Mouse (Mus musculus) forebrain, embryonic 14.5 days (tissue): ENCODE data around the gene Hba-x. TPM values are rescaled to one million over a fixed set of nuclear protein-coding genes. Genes with fewer than 3 reads are reported as not detected.

Experiments
- ATAC-seq: fragments of 200-750 bp; cut with Nextera tagmentation; 2 replicates; pipeline ENCODE4 v1.8.0; 2017; ENCODE audit warnings: mild to moderate bottlenecking, moderate library complexity
- DNase-seq: peaks from one replicate; pipeline ENCODE4 v3.0.0-alpha.2; 2015; ENCODE audit warnings: low spot score
- H3K27ac ChIP-seq: fragments of 300-500 bp; sonication (generic); 2 replicates; pipeline ENCODE4 v1.5.1; 2014; ENCODE audit warnings: low read depth, mild to moderate bottlenecking, control low read depth, low read length, moderate library complexity
- H3K27me3 ChIP-seq: fragments of 300-500 bp; sonication (generic); replicated peaks from 2 replicates; pipeline ENCODE4 v1.6.1; 2014; ENCODE audit warnings: low read length, control low read depth, mixed read lengths; ENCODE audit not compliant: control insufficient read depth, insufficient read depth
- H3K36me3 ChIP-seq: fragments of 300-500 bp; sonication (generic); 2 replicates; pipeline ENCODE4 v1.6.1; 2014; ENCODE audit warnings: low read length, control low read depth; ENCODE audit not compliant: control insufficient read depth, insufficient read depth
- H3K4me1 ChIP-seq: fragments of 300-500 bp; sonication (generic); 2 replicates; pipeline ENCODE4 v1.6.1; 2014; ENCODE audit warnings: antibody characterized with exemption, low read length, control low read depth; ENCODE audit not compliant: control insufficient read depth, insufficient read depth
- H3K4me2 ChIP-seq: fragments of 300-500 bp; sonication (generic); 2 replicates; pipeline ENCODE4 v1.6.1; 2014; ENCODE audit warnings: mild to moderate bottlenecking, control low read depth, low read length
- H3K4me3 ChIP-seq: fragments of 300-500 bp; sonication (generic); 2 replicates; pipeline ENCODE4 v1.5.1; 2014; ENCODE audit warnings: low read depth, low read length, control low read depth
- H3K9ac ChIP-seq: fragments of 300-500 bp; sonication (generic); 2 replicates; pipeline ENCODE4 v1.6.1; 2014; ENCODE audit warnings: mild to moderate bottlenecking, low read length, control low read depth, moderate library complexity
- H3K9me3 ChIP-seq: fragments of 300-500 bp; sonication (generic); replicated peaks from 2 replicates; pipeline ENCODE4 v1.6.1; 2016; ENCODE audit warnings: low read length, control low read depth, mixed read lengths; ENCODE audit not compliant: control insufficient read depth
- WGBS: fragments of 180-500 bp; shearing (Covaris S2); extraction: QIAGEN DNeasy Blood & Tissue Kit; methylation state at CpG from one replicate; pipeline ENCODE4 v1.1.7; 2014; 5-methylcytosine and 5-hydroxymethylcytosine counted together
- polyA plus RNA-seq: library from polyadenylated mRNA; unstranded; fragments of >200 nt; fragmentation: Nextera tagmentation; extraction: Ambion mirVana; gene quantifications from 2 replicates; pipeline ENCODE4 v1.2.1, GENCODE M21; 2014

Hba-x gene
- polyA plus RNA-seq, 1 experiment from 2014 or later: 82.9 TPM

DNA sequence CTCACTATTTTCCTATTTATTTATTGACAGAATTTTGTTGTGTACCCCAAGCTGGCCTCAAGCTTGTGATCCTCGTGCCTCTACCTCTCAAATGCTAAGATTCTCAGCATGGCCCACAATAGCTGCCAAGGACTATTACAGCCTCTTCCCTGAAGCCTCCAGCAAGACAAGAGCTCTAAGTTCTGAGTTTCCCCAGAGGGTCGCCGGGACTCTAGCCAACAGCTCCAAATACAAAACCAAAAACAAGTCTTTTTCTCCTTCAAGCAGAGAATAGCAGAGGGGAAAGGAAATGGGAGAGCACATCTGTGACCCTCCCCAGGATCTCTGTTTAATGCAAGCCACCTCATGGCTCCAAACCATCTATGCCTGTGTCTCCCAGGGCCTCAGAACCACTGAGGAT is 32.1 kb upstream of the Hba-x start:
- WGBS: 90% methylated on average over 3 of the region's 3 CpGs
- no peak overlapping the region for H3K4me2 ChIP-seq
- peaks cover 58% of the 10 kb centered on the region for H3K36me3 ChIP-seq
- H3K9me3 ChIP-seq: no peaks in the 10 kb centered on the region
- no peak overlapping the region for H3K4me3 ChIP-seq
- H3K4me1 ChIP-seq: no peaks in the 10 kb centered on the region
- ATAC-seq (no peak), DNase-seq (no peak)
- H3K27me3 ChIP-seq: no peaks in the 10 kb centered on the region
- no peak overlapping the region for H3K27ac ChIP-seq
- no peak overlapping the region for H3K9ac ChIP-seq

DNA sequence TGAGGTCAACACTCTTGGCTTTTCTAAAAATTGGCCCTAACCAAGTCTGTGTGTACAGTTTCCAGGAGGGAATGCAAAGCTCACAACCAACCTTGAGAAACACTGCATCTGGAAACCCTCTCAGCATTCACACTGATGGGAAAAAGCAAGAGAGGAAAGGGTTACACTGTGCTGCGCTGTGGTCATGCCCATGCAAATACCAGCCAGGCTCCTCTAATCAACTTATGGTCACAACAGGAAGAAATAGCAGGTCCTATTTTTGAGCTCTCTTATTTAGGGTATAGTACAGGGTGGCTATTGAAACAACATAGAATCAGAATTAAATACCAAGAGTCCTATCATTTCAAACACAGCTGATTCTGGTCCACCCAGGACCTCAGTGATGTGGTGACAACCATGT is 31.6 kb upstream of the Hba-x start:
- WGBS: 85% methylated on average over 1 of the region's 1 CpGs
- Histone ChIP-seq H3K27ac (no peak overlapping the region), H3K36me3 (peaks cover 59% of the 10 kb centered on the region), H3K9ac (no peak overlapping the region), H3K9me3 (no peaks in the 10 kb centered on the region), H3K4me2 (no peak overlapping the region), H3K27me3 (no peaks in the 10 kb centered on the region), H3K4me1 (no peaks in the 10 kb centered on the region), H3K4me3 (no peak overlapping the region)
- ATAC-seq (no peak), DNase-seq (no peak)

DNA sequence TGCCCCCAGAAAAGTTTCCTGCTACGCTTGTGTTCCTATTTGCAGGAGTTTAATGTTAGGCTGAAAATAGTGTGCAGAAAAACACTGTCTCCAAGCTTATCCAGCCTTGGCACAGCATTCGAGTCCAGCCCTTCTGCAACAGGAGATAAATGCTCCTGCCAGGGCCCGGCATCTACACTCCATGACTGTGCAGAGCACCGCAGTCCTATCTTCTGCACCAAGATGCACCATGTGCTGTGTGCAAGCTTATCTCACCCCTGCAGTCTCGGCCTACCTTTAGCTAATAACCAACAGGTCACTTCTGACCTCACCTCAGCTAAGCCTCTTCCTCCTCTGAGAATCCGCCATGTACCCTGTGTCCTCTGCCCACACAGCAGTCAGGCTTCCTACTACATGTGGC is 30.6 kb upstream of the Hba-x start:
- Histone ChIP-seq H3K4me3 (no peak overlapping the region), H3K27me3 (no peaks in the 10 kb centered on the region), H3K9me3 (no peaks in the 10 kb centered on the region), H3K9ac (no peak overlapping the region), H3K4me2 (no peak overlapping the region), H3K4me1 (no peaks in the 10 kb centered on the region), H3K27ac (no peak overlapping the region), H3K36me3 (peaks cover 58% of the 10 kb centered on the region)
- no peak for ATAC-seq
- WGBS: 93% methylated on average over 6 of the region's 6 CpGs
- DNase-seq: no peak

DNA sequence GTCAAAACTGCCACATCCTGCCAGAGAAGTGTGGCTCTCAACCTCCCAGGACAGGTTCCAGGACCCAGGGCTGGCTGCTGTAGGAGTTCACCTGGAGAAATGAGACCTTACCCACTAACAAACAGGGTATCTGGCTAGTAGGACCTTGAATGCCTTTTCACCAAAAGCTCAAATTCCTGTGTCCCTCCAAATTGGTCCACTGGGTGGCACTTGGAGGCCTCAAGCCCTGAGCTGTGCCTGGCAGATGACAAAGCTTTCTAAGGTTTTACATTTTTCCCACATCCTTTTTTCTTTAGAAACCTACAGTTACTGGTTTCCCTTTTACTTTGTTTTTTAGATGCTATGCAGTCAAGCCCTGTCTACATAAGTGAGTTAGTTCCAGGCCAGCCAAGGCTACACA is 29.1 kb upstream of the Hba-x start:
- Histone ChIP-seq H3K9ac (no peak overlapping the region), H3K4me1 (no peaks in the 10 kb centered on the region), H3K36me3 (peaks cover 56% of the 10 kb centered on the region), H3K9me3 (no peaks in the 10 kb centered on the region), H3K27ac (no peak overlapping the region), H3K27me3 (no peaks in the 10 kb centered on the region), H3K4me2 (no peak overlapping the region), H3K4me3 (no peak overlapping the region)
- DNase-seq: no peak
- no peak for ATAC-seq

DNA sequence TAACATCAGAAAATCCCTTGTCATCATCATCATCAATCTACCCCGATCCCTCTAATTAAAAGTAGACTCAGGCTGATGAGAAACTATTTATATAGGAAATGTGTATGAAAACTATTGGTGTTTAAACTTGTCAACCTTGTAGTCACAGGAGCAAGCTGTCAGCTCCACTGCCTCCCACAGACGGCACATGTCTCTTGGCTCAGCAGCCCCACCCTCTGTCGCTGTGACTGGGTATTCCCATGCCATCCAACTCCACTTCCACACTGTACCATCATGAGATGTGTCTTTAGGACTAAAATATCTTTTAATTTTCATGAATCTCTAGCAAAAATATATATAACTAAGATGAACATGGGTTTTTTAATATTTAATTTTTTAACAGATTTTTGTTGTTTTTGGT is 27.9 kb upstream of the Hba-x start:
- Histone ChIP-seq H3K4me1 (no peaks in the 10 kb centered on the region), H3K27ac (no peak overlapping the region), H3K4me2 (no peak overlapping the region), H3K27me3 (no peaks in the 10 kb centered on the region), H3K4me3 (no peak overlapping the region), H3K9ac (no peak overlapping the region), H3K36me3 (peaks cover 64% of the 10 kb centered on the region), H3K9me3 (no peaks in the 10 kb centered on the region)
- DNase-seq: no peak
- 90% methylated on average over 3 of the region's 3 CpGs for WGBS
- no peak for ATAC-seq

DNA sequence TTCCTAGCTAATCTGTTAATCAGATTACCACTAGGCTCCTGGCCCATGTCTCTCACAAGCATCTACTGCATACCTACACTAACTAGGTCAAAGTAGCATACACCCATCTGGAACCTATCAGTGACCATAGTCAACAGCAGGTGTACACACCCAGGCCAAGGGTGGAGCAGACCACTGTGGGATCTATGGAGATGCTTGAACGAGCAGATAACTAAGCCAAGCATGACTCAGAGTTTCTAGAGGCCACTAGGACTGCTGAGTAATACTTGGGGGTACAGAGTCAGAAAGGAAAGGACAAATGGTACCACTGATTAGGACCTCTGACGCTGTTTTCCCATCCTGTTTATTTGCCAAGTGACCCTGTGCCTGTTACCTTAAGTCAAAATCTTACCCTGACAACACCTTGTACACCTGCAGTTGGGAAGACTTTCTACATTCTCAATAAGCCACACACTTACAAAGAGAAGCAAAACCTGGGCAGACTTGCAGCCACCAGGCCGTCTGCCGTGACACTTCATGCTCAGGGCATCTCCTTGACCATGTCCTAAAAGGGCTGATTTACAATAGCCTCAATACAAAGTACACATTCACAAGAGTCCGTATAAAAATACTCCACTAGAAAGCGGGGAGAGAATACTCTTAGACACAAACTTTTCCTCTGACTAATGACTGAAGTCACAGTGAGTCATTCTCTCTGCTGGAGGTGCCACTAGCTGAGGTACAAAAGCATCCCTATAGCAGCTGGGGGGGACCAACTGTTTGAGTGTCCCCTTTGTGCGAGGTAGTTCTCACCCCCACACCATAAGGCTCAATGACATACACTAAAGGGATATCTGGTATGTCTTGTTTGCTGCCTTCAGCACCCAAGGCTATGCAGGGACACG is 25.1 kb upstream of the Hba-x start:
- no peaks in the 10 kb centered on the region for H3K27me3 ChIP-seq
- H3K9ac ChIP-seq: no peak overlapping the region
- WGBS: 89% methylated on average over 8 of the region's 8 CpGs
- H3K4me2 ChIP-seq: no peak overlapping the region
- no peak overlapping the region for H3K4me3 ChIP-seq
- peaks cover 65% of the 10 kb centered on the region for H3K36me3 ChIP-seq
- H3K9me3 ChIP-seq: no peaks in the 10 kb centered on the region
- no peak for ATAC-seq
- no peak for DNase-seq
- no peaks in the 10 kb centered on the region for H3K4me1 ChIP-seq
- no peak overlapping the region for H3K27ac ChIP-seq

DNA sequence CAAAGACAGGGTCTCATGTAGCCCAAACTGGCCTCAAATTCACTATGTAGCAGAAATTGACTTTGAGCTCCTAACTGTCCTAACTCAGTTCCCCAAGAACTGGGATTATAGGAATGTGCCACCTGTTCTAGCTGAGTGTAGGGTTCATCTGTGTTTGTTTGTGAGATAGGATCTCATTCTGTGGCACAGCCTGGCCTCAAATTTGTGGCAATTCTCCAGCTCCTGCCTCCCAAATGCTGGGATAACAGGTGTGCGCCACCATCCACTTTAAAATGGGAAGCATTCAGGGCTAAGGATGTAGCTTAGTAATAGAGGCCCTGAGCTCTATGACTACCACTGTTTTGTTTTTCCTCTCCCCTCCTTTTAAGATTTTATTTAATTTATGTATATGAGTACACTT is 23.1 kb upstream of the Hba-x start:
- whole genome bisulfite sequencing: 100% methylated on average over 1 of the region's 1 CpGs
- Histone ChIP-seq H3K4me2 (no peak overlapping the region), H3K36me3 (peaks cover 46% of the 10 kb centered on the region), H3K4me1 (no peaks in the 10 kb centered on the region), H3K27me3 (no peaks in the 10 kb centered on the region), H3K9ac (no peak overlapping the region), H3K9me3 (no peaks in the 10 kb centered on the region), H3K27ac (no peak overlapping the region), H3K4me3 (no peak overlapping the region)
- ATAC-seq (no peak), DNase-seq (no peak)

DNA sequence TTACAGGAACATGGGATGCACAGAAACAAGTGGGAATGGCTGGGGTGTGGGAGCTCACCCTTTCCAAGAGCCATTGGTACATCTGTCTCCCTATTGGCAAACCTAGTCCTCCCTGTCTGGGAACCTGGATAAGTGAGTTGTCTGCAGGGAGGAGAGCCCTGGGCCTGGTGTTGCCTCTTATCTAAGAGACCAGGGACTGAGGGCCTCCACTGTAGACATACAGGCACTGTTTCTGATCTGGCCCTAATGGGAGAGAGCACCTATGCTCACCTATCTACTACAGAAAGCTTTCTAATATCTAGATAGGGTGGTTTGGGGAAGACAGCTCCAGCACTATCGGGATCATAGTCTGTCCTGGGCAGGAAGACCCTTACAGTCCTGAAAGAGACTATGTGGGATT is 20.1 kb upstream of the Hba-x start:
- Histone ChIP-seq H3K36me3 (peaks cover 41% of the 10 kb centered on the region), H3K27ac (no peak overlapping the region), H3K4me2 (no peak overlapping the region), H3K27me3 (no peaks in the 10 kb centered on the region), H3K4me1 (no peaks in the 10 kb centered on the region), H3K4me3 (no peak overlapping the region), H3K9me3 (no peaks in the 10 kb centered on the region), H3K9ac (no peak overlapping the region)
- DNase-seq (no peak), ATAC-seq (no peak)
- WGBS: 97% methylated on average over 1 of the region's 1 CpGs

DNA sequence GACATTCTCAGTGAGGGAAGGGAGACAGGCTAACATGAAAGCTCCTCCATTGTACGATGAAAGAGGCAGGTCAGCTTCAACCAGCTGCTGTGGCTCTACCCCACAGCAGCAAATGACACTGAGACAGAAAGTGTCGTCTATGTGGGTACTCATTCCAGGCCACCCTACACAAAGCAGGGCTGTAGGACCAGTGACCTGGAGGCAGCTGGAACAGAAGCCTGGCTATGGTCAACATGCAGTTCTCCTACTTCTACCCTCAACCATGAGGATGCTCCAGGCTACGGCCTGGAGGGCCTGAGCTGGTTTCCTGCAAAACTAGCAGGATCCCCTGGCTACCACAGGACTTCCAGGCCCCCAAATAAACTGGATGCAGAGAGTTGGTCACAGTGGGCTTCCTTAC is 19.6 kb upstream of the Hba-x start:
- no peaks in the 10 kb centered on the region for H3K27me3 ChIP-seq
- peaks cover 40% of the 10 kb centered on the region for H3K36me3 ChIP-seq
- 92% methylated on average over 3 of the region's 3 CpGs for WGBS
- DNase-seq (no peak), ATAC-seq (no peak)
- no peaks in the 10 kb centered on the region for H3K4me1 ChIP-seq
- no peak overlapping the region for H3K4me2 ChIP-seq
- H3K9ac ChIP-seq: no peak overlapping the region
- no peak overlapping the region for H3K27ac ChIP-seq
- no peak overlapping the region for H3K4me3 ChIP-seq
- no peaks in the 10 kb centered on the region for H3K9me3 ChIP-seq
